Mouse (Mus musculus): Measurements from ENCODE around the gene Cldn5.
A peak's percentile ranks its signal among the peaks of the same experiment; 100 is the strongest.

The Cldn5 gene

GRCm38 (mm10) chr16:18785485-18785884 is 8.8 kb downstream of the Cldn5 start:
- DNase-seq (ENCODE audit: low spot score in 2 of 2): no peak

- DNase-seq (ENCODE audit: low spot score in 2 of 2): no peak
Observed at GRCm38 (mm10) chr16:18786652-18787051, 10.0 kb downstream of the Cldn5 start.

- DNase-seq (ENCODE audit: low spot score in 2 of 2): no peak
Observed at GRCm38 (mm10) chr16:18788627-18789406, 12.2 kb downstream of the Cldn5 start.

GRCm38 (mm10) chr16:18795223-18795899 is 18.7 kb downstream of the Cldn5 start:
- DNase-seq (ENCODE audit: low spot score in 2 of 2): peak; percentile 16 to 46

GRCm38 (mm10) chr16:18796645-18797044 is 20.0 kb downstream of the Cldn5 start:
- DNase-seq (ENCODE audit: low spot score in 2 of 2): no peak

- no peak for DNase-seq (ENCODE audit: low spot score in 2 of 2)
Observed at GRCm38 (mm10) chr16:18798151-18798550, 21.5 kb downstream of the Cldn5 start.

GRCm38 (mm10) chr16:18798841-18799240 is 22.2 kb downstream of the Cldn5 start:
- peak; percentile 56 to 85 for DNase-seq (ENCODE audit: low spot score in 2 of 2)

- no peak for DNase-seq (ENCODE audit: low spot score in 2 of 2)
Observed at GRCm38 (mm10) chr16:18805746-18806145, 29.1 kb downstream of the Cldn5 start.

GRCm38 (mm10) chr16:18809001-18809400 is 32.4 kb downstream of the Cldn5 start:
- DNase-seq (ENCODE audit: low spot score in 2 of 2): no peak

GRCm38 (mm10) chr16:18811032-18811431 is 34.4 kb downstream of the Cldn5 start:
- no peak for DNase-seq (ENCODE audit: low spot score in 2 of 2)

- DNase-seq (ENCODE audit: low spot score in 2 of 2): peak; percentile 86 to 93
Observed at GRCm38 (mm10) chr16:18811468-18812384, 35.1 kb downstream of the Cldn5 start, which contains the start of the genes Ufd1 and Cdc45. Gene Ufd1, plus strand, starts transcription at chr16:18811779. Gene Cdc45, minus strand, starts transcription at chr16:18811987.

- no peak for DNase-seq (ENCODE audit: low spot score in 2 of 2)
Observed at GRCm38 (mm10) chr16:18812385-18812910, 35.8 kb downstream of the Cldn5 start.

- DNase-seq (ENCODE audit: low spot score in 2 of 2): no peak
Observed at GRCm38 (mm10) chr16:18822356-18822755, 45.7 kb downstream of the Cldn5 start.

- peak; percentile 4 to 43 for DNase-seq (ENCODE audit: low spot score in 2 of 2)
Observed at GRCm38 (mm10) chr16:18822925-18823324, 46.3 kb downstream of the Cldn5 start.
